Mouse (Mus musculus) liver, postnatal 0 days (tissue): ENCODE results near the gene Igfbp7. TPM values are rescaled to one million over a fixed set of nuclear protein-coding genes. Genes with fewer than 3 reads are reported as not detected.

ENCODE experiments used
- ATAC-seq: fragments of 200-750 bp; cut with Nextera tagmentation; 2 replicates; pipeline ENCODE4 v1.8.0; 2017; ENCODE audit warnings: mild to moderate bottlenecking, moderate library complexity
- DNase-seq: peaks from one replicate; pipeline ENCODE4 v3.0.0-alpha.2; 2016
- H3K27ac ChIP-seq: fragments of 300-500 bp; sonication (generic); 2 replicates; pipeline ENCODE4 v1.5.1; 2014; ENCODE audit warnings: antibody characterized with exemption, moderate library complexity, mild to moderate bottlenecking, low read depth
- H3K27me3 ChIP-seq: fragments of 300-500 bp; sonication (generic); 2 replicates; pipeline ENCODE4 v1.6.1; 2014; ENCODE audit warnings: low read length, control low read depth, mixed read lengths; ENCODE audit not compliant: insufficient read depth
- H3K36me3 ChIP-seq: fragments of 300-500 bp; sonication (generic); replicated peaks from 2 replicates; pipeline ENCODE4 v1.6.1; 2014; ENCODE audit warnings: mild to moderate bottlenecking, control low read depth, low read length, moderate library complexity, mixed read lengths; ENCODE audit not compliant: insufficient read depth
- H3K4me1 ChIP-seq: fragments of 300-500 bp; sonication (generic); 2 replicates; pipeline ENCODE4 v1.6.1; 2014; ENCODE audit warnings: antibody characterized with exemption, mild to moderate bottlenecking, control low read depth; ENCODE audit not compliant: insufficient read depth
- H3K4me2 ChIP-seq: fragments of 300-500 bp; sonication (generic); 2 replicates; pipeline ENCODE4 v1.6.1; 2014; ENCODE audit warnings: low read depth, mild to moderate bottlenecking, low read length, moderate library complexity, mixed read lengths
- H3K4me3 ChIP-seq: fragments of 300-500 bp; sonication (generic); 2 replicates; pipeline ENCODE4 v1.5.1; 2014; ENCODE audit warnings: low read depth, low read length
- H3K9ac ChIP-seq: fragments of 300-500 bp; sonication (generic); replicated peaks from 2 replicates; pipeline ENCODE4 v1.6.1; 2014; ENCODE audit warnings: mild to moderate bottlenecking, moderate library complexity
- H3K9me3 ChIP-seq: fragments of 300-500 bp; sonication (generic); 2 replicates; pipeline ENCODE4 v1.6.1; 2016; ENCODE audit warnings: mild to moderate bottlenecking, control low read depth, low read length, mixed read lengths
- CTCF ChIP-seq: sonication (generic); IDR thresholded peaks from 2 replicates; pipeline ENCODE4 v1.5.1; 2016; ENCODE audit warnings: antibody characterized with exemption, low read depth
- EP300 ChIP-seq: IDR thresholded peaks from 2 replicates; pipeline ENCODE4 v1.6.1; 2016; ENCODE audit warnings: antibody characterized with exemption, low read depth, mild to moderate bottlenecking
- WGBS: fragments of 180-500 bp; shearing (Covaris S2); extraction: QIAGEN DNeasy Blood & Tissue Kit; methylation state at CpG from one replicate; pipeline ENCODE4 v1.1.7; 2014; ENCODE audit not compliant: insufficient replicate concordance; 5-methylcytosine and 5-hydroxymethylcytosine counted together
- polyA plus RNA-seq: library from polyadenylated mRNA; unstranded; fragments of >200 nt; fragmentation: Nextera tagmentation; extraction: Ambion mirVana; gene quantifications from 2 replicates; pipeline ENCODE4 v1.2.1, GENCODE M21; 2015

Igfbp7 gene
- polyA plus RNA-seq, 1 experiment from 2014 or later = 89.6 TPM

DNA sequence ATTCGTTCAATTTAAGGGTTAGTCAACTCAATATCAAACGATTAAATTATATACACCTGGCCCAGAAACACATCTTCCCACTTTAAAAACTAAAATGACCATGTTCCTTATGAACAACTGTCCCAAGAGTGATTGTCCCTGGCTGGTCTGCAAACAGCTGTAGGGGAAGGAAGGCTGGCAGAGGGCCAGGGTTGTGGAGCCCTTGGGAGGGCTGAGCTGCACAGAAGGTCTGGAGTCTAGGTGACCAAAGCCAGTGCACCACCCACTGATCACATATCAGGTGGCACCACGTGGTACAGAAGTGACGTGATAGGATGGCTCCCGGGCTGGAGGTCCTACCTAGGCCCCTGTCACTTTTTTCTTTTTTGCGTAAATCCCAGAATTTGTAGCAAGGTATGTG lies 8.2 kb upstream of the Igfbp7 start:
- Histone ChIP-seq H3K9me3 (no peaks in the 10 kb centered on the region), H3K27me3 (no peaks in the 10 kb centered on the region), H3K36me3 (no peaks in the 10 kb centered on the region), H3K4me3 (no peak overlapping the region), H3K4me2 (no peak overlapping the region), H3K27ac (no peak overlapping the region), H3K9ac (no peak overlapping the region), H3K4me1 (no peaks in the 10 kb centered on the region)
- DNase-seq (no peak), ATAC-seq (no peak)
- WGBS = 77% methylated on average over 6 of the region's 6 CpGs
- no peak for TF ChIP-seq CTCF
- TF ChIP-seq EP300 = no peak

DNA sequence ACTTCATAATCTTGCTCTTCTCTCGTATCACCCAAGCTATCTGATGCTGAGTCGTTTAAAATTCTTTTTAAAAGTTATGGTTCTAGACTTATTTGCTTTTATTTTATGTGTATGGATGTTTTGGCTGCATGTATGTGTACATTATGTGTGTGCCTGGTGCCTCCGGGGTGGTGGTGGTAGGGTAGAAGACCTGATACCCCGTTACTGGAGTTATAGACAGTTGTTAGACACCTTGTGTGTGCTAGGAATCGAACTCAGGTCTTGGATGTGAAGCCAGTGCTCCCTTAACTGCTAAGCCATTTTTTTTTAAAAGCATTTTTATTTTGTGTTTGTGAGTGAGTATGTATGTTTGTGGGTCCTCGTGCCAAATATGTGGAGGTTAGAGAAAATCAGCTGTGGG lies 689 bp upstream of the Igfbp7 start:
- ATAC-seq (no peak), DNase-seq (no peak)
- Histone ChIP-seq H3K4me2 (no peak overlapping the region), H3K9ac (no peak overlapping the region), H3K4me3 (no peak overlapping the region), H3K9me3 (no peaks in the 10 kb centered on the region), H3K27ac (no peak overlapping the region), H3K27me3 (peaks cover 17% of the 10 kb centered on the region), H3K4me1 (peaks cover 4% of the 10 kb centered on the region; the same call in 1 of the 2 replicates), H3K36me3 (no peaks in the 10 kb centered on the region)
- 74% methylated on average over 6 of the region's 6 CpGs for WGBS
- no peak for TF ChIP-seq CTCF
- no peak for TF ChIP-seq EP300

- Histone ChIP-seq H3K27me3 (peaks cover 17% of the 10 kb centered on the region), H3K27ac (no peak overlapping the region), H3K9me3 (no peaks in the 10 kb centered on the region), H3K4me1 (peaks cover 4% of the 10 kb centered on the region; the same call in 1 of the 2 replicates), H3K9ac (no peak overlapping the region), H3K36me3 (no peaks in the 10 kb centered on the region), H3K4me3 (no peak overlapping the region), H3K4me2 (peak overlapping the region; percentile 3; the same call in 1 of the 2 replicates)
- 55% methylated on average over 5 of the region's 5 CpGs for WGBS
- ATAC-seq (no peak), DNase-seq (no peak)
- TF ChIP-seq CTCF (no peak), EP300 (no peak)
Measured at GRCm38 (mm10) chr5:77406371-77406871, 1.4 kb downstream of the Igfbp7 start.

GRCm38 (mm10) chr5:77405455-77406057 lies 2.3 kb downstream of the Igfbp7 start:
- no peak overlapping the region for H3K9ac ChIP-seq
- H3K27ac ChIP-seq = no peak overlapping the region
- peaks cover 17% of the 10 kb centered on the region for H3K27me3 ChIP-seq
- WGBS = 37% methylated on average over 5 of the region's 5 CpGs
- no peaks in the 10 kb centered on the region for H3K36me3 ChIP-seq
- ATAC-seq (no peak), DNase-seq (no peak)
- no peak for TF ChIP-seq CTCF
- TF ChIP-seq EP300 = no peak
- no peak overlapping the region for H3K4me2 ChIP-seq
- peaks cover 4% of the 10 kb centered on the region; the same call in 1 of the 2 replicates for H3K4me1 ChIP-seq
- H3K9me3 ChIP-seq = no peaks in the 10 kb centered on the region
- H3K4me3 ChIP-seq = no peak overlapping the region

- TF ChIP-seq EP300 = no peak
- TF ChIP-seq CTCF = no peak
- Histone ChIP-seq H3K9ac (no peak overlapping the region), H3K27ac (no peak overlapping the region), H3K4me1 (peaks cover 4% of the 10 kb centered on the region; the same call in 1 of the 2 replicates), H3K4me3 (no peak overlapping the region), H3K9me3 (no peaks in the 10 kb centered on the region), H3K27me3 (peaks cover 17% of the 10 kb centered on the region), H3K36me3 (no peaks in the 10 kb centered on the region), H3K4me2 (no peak overlapping the region)
- WGBS = 66% methylated on average over 9 of the region's 10 CpGs
- no peak for DNase-seq
- no peak for ATAC-seq
Measured at GRCm38 (mm10) chr5:77404941-77405340, 2.9 kb downstream of the Igfbp7 start.

GRCm38 (mm10) chr5:77402901-77403300 lies 4.9 kb downstream of the Igfbp7 start:
- TF ChIP-seq EP300 (no peak), CTCF (no peak)
- Histone ChIP-seq H3K9me3 (no peaks in the 10 kb centered on the region), H3K4me2 (no peak overlapping the region), H3K36me3 (no peaks in the 10 kb centered on the region), H3K4me3 (no peak overlapping the region), H3K9ac (no peak overlapping the region), H3K27ac (no peak overlapping the region), H3K4me1 (peaks cover 2% of the 10 kb centered on the region; the same call in 1 of the 2 replicates), H3K27me3 (peaks cover 8% of the 10 kb centered on the region)
- WGBS = 70% methylated on average over 5 of the region's 5 CpGs
- ATAC-seq (no peak), DNase-seq (no peak)
